Mouse (Mus musculus): Measurements from ENCODE around the gene Psap. TPM values are rescaled to one million over a fixed set of nuclear protein-coding genes. Genes with fewer than 3 reads are reported as not detected.
A peak's percentile ranks its signal among the peaks of the same experiment; 100 is the strongest.

The Psap gene
- total RNA-seq, 2 experiments from 2014 or later: 228 to 293 TPM

- ATAC-seq (replicated peaks; ENCODE audit: low FRiP score, poor library complexity, severe bottlenecking): no peak
Observed at GRCm38 (mm10) chr10:60341528-60341927, 64.1 kb downstream of the Psap start.

GRCm38 (mm10) chr10:60344111-60344510 lies 66.7 kb downstream of the Psap start:
- ATAC-seq (replicated peaks; ENCODE audit: low FRiP score, poor library complexity, severe bottlenecking): no peak

GRCm38 (mm10) chr10:60346056-60346455 lies 68.6 kb downstream of the Psap start:
- no peak for ATAC-seq (replicated peaks; ENCODE audit: low FRiP score, poor library complexity, severe bottlenecking)

- ATAC-seq (replicated peaks; ENCODE audit: low FRiP score, poor library complexity, severe bottlenecking): peak; percentile 53
Observed at GRCm38 (mm10) chr10:60346701-60347405, 69.4 kb downstream of the Psap start, which contains the start of gene Vsir. Gene Vsir (plus strand): TSS chr10:60346851.

GRCm38 (mm10) chr10:60347768-60348610 lies 70.6 kb downstream of the Psap start:
- ATAC-seq (replicated peaks; ENCODE audit: low FRiP score, poor library complexity, severe bottlenecking): peak; percentile 51

- peak; percentile 25 for ATAC-seq (replicated peaks; ENCODE audit: low FRiP score, poor library complexity, severe bottlenecking)
Observed at GRCm38 (mm10) chr10:60349056-60349455, 71.6 kb downstream of the Psap start.

GRCm38 (mm10) chr10:60349644-60350043 lies 72.2 kb downstream of the Psap start:
- peak; percentile 64 for ATAC-seq (replicated peaks; ENCODE audit: low FRiP score, poor library complexity, severe bottlenecking)

- ATAC-seq (replicated peaks; ENCODE audit: low FRiP score, poor library complexity, severe bottlenecking): no peak
Observed at GRCm38 (mm10) chr10:60350077-60350804, 72.8 kb downstream of the Psap start.

- ATAC-seq (replicated peaks; ENCODE audit: low FRiP score, poor library complexity, severe bottlenecking): peak; percentile 41
Observed at GRCm38 (mm10) chr10:60350805-60351167, 73.4 kb downstream of the Psap start.

GRCm38 (mm10) chr10:60351248-60351647 lies 73.8 kb downstream of the Psap start:
- no peak for ATAC-seq (replicated peaks; ENCODE audit: low FRiP score, poor library complexity, severe bottlenecking)

GRCm38 (mm10) chr10:60351761-60352455 lies 74.5 kb downstream of the Psap start:
- ATAC-seq (replicated peaks; ENCODE audit: low FRiP score, poor library complexity, severe bottlenecking): no peak

Other genes with a start within 250 kb of the Psap start
- gene Spock2, start 171.4 kb upstream of the Psap start, total RNA-seq (2015; ENCODE audit: low replicate concordance): not detected in 2 replicates
- gene Spock2, start 171.4 kb upstream of the Psap start, total RNA-seq (2017; ENCODE audit: low replicate concordance): not detected in 2 replicates
- gene Chst3, start 58.4 kb upstream of the Psap start, total RNA-seq (2015; ENCODE audit: low replicate concordance): 6.7 and 8.6 TPM in 2 replicates
- gene Chst3, start 58.4 kb upstream of the Psap start, total RNA-seq (2017; ENCODE audit: low replicate concordance): 2.6 and 3.9 TPM in 2 replicates
- gene Vsir, start 69.2 kb downstream of the Psap start, total RNA-seq (2015; ENCODE audit: low replicate concordance): 84.7 and 114 TPM in 2 replicates
- gene Vsir, start 69.2 kb downstream of the Psap start, total RNA-seq (2017; ENCODE audit: low replicate concordance): 84.7 and 147 TPM in 2 replicates
- not detected in 2 replicates for gene Gm17455, start 122.1 kb downstream of the Psap start, total RNA-seq (2015; ENCODE audit: low replicate concordance)
- gene Gm17455, start 122.1 kb downstream of the Psap start, total RNA-seq (2017; ENCODE audit: low replicate concordance): not detected in 2 replicates